Mouse (Mus musculus): ENCODE measurements around the gene Oas1h. TPM values are rescaled to one million over a fixed set of nuclear protein-coding genes. Genes with fewer than 3 reads are reported as not detected.

Oas1h gene
- not detected in 2 replicates for polyA plus RNA-seq (2012; rRNA removed)

GRCm38 (mm10) chr5:120861121-120861520, at the start of gene Oas1h:
Gene Oas1h, plus strand, starts transcription at chr5:120861421.

GRCm38 (mm10) chr5:120811951-120812819, 49.0 kb upstream of the Oas1h start, which contains the start of gene Oas1c:
Gene Oas1c, minus strand, starts transcription at chr5:120812514.

DNA sequence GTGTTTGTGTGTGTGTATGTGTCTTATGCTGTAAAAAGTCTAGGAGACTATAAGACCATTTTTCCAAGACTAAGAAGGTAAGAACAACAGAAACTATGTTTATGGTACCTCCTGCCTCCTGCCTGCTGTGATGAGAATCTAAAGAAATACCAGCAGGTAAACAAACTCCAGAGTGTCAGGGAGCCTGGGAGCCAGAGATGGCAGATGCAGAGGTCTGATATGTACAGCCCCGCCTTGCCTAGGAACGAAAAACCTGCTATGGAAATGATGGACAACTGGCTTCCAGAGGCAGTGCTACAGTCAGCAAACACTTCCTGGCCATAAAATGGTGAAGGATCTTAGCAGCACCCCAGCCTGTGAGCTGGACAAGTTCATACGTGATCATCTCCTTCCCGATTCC, 14.2 kb upstream of the Oas1h start, which contains the start of gene Oas1f:
TSS of gene Oas1f (plus strand) at position 301 of the 400 bp plus-strand sequence.

DNA sequence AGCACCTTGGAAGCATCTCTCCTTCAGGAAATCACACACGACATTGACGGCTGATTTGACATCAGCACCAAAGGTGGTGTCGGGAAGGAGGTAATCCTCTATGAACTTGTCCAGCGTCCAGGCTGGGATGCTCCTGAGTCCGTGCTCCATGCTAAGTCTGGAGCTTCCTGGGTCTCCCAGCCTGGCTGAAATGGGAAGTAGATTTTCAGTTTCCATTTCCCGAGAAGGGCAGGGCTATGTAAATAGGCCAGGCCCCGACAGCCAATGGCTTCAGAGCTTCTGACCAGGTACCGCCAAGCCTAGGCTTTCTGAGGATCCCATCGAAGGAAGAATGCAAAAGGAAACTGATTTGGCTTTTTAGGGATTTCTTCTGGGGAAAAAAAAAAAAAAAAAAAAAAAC, 26.2 kb downstream of the Oas1h start, which contains the start of gene Oas1g:
TSS of gene Oas1g (minus strand) at position 201 of the 400 bp plus-strand sequence.

GRCm38 (mm10) chr5:120906791-120907733, 45.8 kb downstream of the Oas1h start, which contains the start of gene Oas1a:
Gene Oas1a, minus strand, starts transcription at chr5:120907521.

DNA sequence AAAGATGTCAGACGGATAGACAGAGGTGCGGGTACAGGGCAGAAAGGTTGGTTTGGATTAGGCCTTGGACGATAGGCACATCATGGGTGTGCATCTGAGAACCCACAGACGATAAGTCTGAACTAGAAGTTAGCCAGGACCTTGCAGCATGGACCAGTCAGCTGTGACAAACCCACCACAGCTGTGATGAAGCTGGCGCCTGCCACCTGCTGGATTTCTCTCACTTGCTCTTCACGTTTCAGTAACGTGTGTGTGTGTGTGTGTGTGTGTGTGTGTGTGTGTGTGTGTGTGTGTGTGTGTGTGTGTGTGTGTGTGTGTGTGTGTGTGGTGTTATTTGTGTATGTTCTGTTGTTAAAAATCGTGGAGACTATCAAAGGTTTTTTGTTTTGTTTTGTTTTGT, 53.0 kb downstream of the Oas1h start, which contains the start of gene Oas1d:
TSS of gene Oas1d (plus strand) at position 333 of the 400 bp plus-strand sequence.

Other genes with a start within 250 kb of the Oas1h start
- gene Rita1, start 248.8 kb upstream of the Oas1h start, polyA plus RNA-seq (2012; rRNA removed) = 36.8 and 37.2 TPM in 2 replicates
- gene Ddx54, start 248.7 kb upstream of the Oas1h start, polyA plus RNA-seq (2012; rRNA removed) = 40.7 and 41.7 TPM in 2 replicates
- gene Cfap73, start 227.2 kb upstream of the Oas1h start, polyA plus RNA-seq (2012; rRNA removed) = 0.29 and 0.38 TPM in 2 replicates
- gene Rasal1, start 212.6 kb upstream of the Oas1h start, polyA plus RNA-seq (2012; rRNA removed) = 1.3 TPM in 2 replicates
- 83.9 and 93.6 TPM in 2 replicates for gene Dtx1, start 149.5 kb upstream of the Oas1h start, polyA plus RNA-seq (2012; rRNA removed)
- gene Oas2, start 111.6 kb upstream of the Oas1h start, polyA plus RNA-seq (2012; rRNA removed) = 1.6 and 2.0 TPM in 2 replicates
- 0.42 and 0.86 TPM in 2 replicates for gene Oas3, start 83.8 kb upstream of the Oas1h start, polyA plus RNA-seq (2012; rRNA removed)
- 0.02 and 0.05 TPM in 2 replicates for gene Oas1e, start 65.9 kb upstream of the Oas1h start, polyA plus RNA-seq (2012; rRNA removed)
- gene Oas1c, start 48.9 kb upstream of the Oas1h start, polyA plus RNA-seq (2012; rRNA removed) = 0.41 and 0.91 TPM in 2 replicates
- gene Oas1f, start 14.1 kb upstream of the Oas1h start, polyA plus RNA-seq (2012; rRNA removed) = 0.05 TPM in 1 of 2 replicates, not detected in the other
- gene Oas1g, start 26.2 kb downstream of the Oas1h start, polyA plus RNA-seq (2012; rRNA removed) = 1.5 and 1.9 TPM in 2 replicates
- 2.6 and 2.8 TPM in 2 replicates for gene Oas1a, start 46.1 kb downstream of the Oas1h start, polyA plus RNA-seq (2012; rRNA removed)
- 0.05 TPM in 1 of 2 replicates, not detected in the other for gene Oas1d, start 53.1 kb downstream of the Oas1h start, polyA plus RNA-seq (2012; rRNA removed)
- 21.1 and 21.6 TPM in 2 replicates for gene Rph3a, start 148.7 kb downstream of the Oas1h start, polyA plus RNA-seq (2012; rRNA removed)